Mouse (Mus musculus) gonadal fat pad, adult 2 months (tissue): Measurements from ENCODE around the gene Asb13. TPM values are rescaled to one million over a fixed set of nuclear protein-coding genes. Genes with fewer than 3 reads are reported as not detected.

ENCODE experiments used
- DNase-seq: peaks from one replicate; pipeline ENCODE4 v3.0.0-alpha.2; 2012; ENCODE audit warnings: low read depth
- polyA plus RNA-seq: library from polyadenylated mRNA; depleted of rRNA; stranded (reverse); fragments of >200 nt; gene quantifications from 2 replicates; pipeline ENCODE4 v1.2.3, GENCODE M21; 2012; rRNA removed

Gene Asb13
- polyA plus RNA-seq = 13.1 and 14.4 TPM in 2 replicates

- no peak for DNase-seq
Observed at GRCm38 (mm10) chr13:3633895-3634811, at the start of gene Asb13. TSS of gene Asb13 (plus strand) at chr13:3634032.

- DNase-seq = no peak
Observed at GRCm38 (mm10) chr13:3590789-3591188, 43.0 kb upstream of the Asb13 start.

GRCm38 (mm10) chr13:3594311-3594710 lies 39.5 kb upstream of the Asb13 start:
- DNase-seq = no peak

GRCm38 (mm10) chr13:3596232-3596631 lies 37.6 kb upstream of the Asb13 start:
- no peak for DNase-seq

- DNase-seq = no peak
Observed at GRCm38 (mm10) chr13:3609780-3610117, 24.1 kb upstream of the Asb13 start.

- DNase-seq = no peak
Observed at GRCm38 (mm10) chr13:3610118-3610794, 23.6 kb upstream of the Asb13 start.

- peak; percentile 84 for DNase-seq
Observed at GRCm38 (mm10) chr13:3610795-3611438, 22.9 kb upstream of the Asb13 start, which contains the start of gene Fam208b. TSS of gene Fam208b (minus strand) at chr13:3611108.

- DNase-seq = no peak
Observed at GRCm38 (mm10) chr13:3627139-3627538, 6.7 kb upstream of the Asb13 start.

- no peak for DNase-seq
Observed at GRCm38 (mm10) chr13:3628102-3628501, 5.7 kb upstream of the Asb13 start.

- no peak for DNase-seq
Observed at GRCm38 (mm10) chr13:3632551-3632950, 1.3 kb upstream of the Asb13 start.

- DNase-seq = no peak
Observed at GRCm38 (mm10) chr13:3633131-3633530, 701 bp upstream of the Asb13 start.

- DNase-seq = no peak
Observed at GRCm38 (mm10) chr13:3635076-3635475, 1.2 kb downstream of the Asb13 start.

- DNase-seq = no peak
Observed at GRCm38 (mm10) chr13:3636797-3637196, 3.0 kb downstream of the Asb13 start.

GRCm38 (mm10) chr13:3642049-3642448 lies 8.2 kb downstream of the Asb13 start:
- DNase-seq = no peak

GRCm38 (mm10) chr13:3642538-3642937 lies 8.7 kb downstream of the Asb13 start:
- no peak for DNase-seq

- no peak for DNase-seq
Observed at GRCm38 (mm10) chr13:3644871-3645270, 11.0 kb downstream of the Asb13 start.

- DNase-seq = no peak
Observed at GRCm38 (mm10) chr13:3645919-3646318, 12.1 kb downstream of the Asb13 start.

- DNase-seq = no peak
Observed at GRCm38 (mm10) chr13:3646566-3646965, 12.7 kb downstream of the Asb13 start.

GRCm38 (mm10) chr13:3650569-3650968 lies 16.7 kb downstream of the Asb13 start:
- DNase-seq = no peak

GRCm38 (mm10) chr13:3654432-3654831 lies 20.6 kb downstream of the Asb13 start:
- no peak for DNase-seq

GRCm38 (mm10) chr13:3659163-3660160 lies 25.6 kb downstream of the Asb13 start:
- no peak for DNase-seq
